Mouse (Mus musculus): Measurements from ENCODE around the gene Tmem41b.

Tmem41b gene

DNA sequence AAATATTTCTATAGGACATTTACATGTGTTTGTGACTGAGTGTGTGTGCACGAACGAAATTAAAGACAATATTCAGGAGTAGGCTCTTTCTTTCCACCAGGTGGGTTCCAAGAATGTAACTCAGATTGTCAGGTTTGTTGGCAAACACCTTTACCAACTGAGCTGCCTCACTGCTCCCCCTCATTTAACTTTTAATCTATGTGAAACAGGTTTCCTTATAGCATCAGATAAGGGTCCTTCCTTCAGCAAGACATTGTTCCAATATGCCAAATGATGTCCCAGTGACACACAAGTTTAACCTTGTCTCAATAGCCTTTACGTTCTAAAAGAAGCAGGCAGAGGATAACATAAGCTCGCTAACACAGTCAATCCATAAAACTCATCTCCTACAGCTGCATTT is 63.8 kb downstream of the Tmem41b start:
- no peak for DNase-seq (ENCODE audit: low read depth)
